Mouse (Mus musculus): ENCODE results near the gene Tspyl3. TPM values are rescaled to one million over a fixed set of nuclear protein-coding genes. Genes with fewer than 3 reads are reported as not detected.

The Tspyl3 gene
- polyA plus RNA-seq, 1 experiment from 2014 or later, result 8.7 TPM

DNA sequence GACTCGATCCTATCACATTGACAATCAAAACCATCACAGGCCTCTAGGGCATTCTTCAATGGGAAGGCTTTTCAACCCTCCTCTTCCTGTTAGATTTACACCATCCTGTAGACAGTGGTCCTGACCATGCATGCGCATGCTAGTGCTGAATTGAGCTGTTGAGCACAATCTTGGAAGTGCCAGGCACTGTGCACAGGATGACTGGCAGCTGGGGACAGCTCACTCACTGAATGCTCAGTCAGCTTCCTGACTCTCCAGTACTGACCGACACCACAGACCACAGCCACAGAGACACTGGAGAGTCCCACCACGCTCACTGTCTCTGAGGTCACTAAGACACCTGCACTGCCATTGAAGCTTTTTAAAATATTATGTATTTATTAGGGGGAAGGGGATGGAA lies 9.8 kb downstream of the Tspyl3 start:
- 67% methylated on average over 4 of the region's 4 CpGs for WGBS
- ATAC-seq (ENCODE audit: low read depth), result no peak
- Histone ChIP-seq H3K27ac (ENCODE audit: low read length) (no peak overlapping the region), H3K9me3 (ENCODE audit: control insufficient read depth, low read length) (no peaks in the 10 kb centered on the region), H3K4me2 (ENCODE audit: low read depth, low read length) (no peak overlapping the region), H3K27me3 (ENCODE audit: control insufficient read depth, insufficient read depth, low read depth, low read length) (no peaks in the 10 kb centered on the region), H3K4me3 (ENCODE audit: low read length) (no peak overlapping the region), H3K9ac (ENCODE audit: low read length) (no peak overlapping the region), H3K4me1 (replicated peaks; ENCODE audit: control insufficient read depth, insufficient read depth, low read length) (no peaks in the 10 kb centered on the region), H3K36me3 (ENCODE audit: control insufficient read depth, insufficient read depth, low read length) (no peaks in the 10 kb centered on the region; the same call in 1 of the 2 replicates)

DNA sequence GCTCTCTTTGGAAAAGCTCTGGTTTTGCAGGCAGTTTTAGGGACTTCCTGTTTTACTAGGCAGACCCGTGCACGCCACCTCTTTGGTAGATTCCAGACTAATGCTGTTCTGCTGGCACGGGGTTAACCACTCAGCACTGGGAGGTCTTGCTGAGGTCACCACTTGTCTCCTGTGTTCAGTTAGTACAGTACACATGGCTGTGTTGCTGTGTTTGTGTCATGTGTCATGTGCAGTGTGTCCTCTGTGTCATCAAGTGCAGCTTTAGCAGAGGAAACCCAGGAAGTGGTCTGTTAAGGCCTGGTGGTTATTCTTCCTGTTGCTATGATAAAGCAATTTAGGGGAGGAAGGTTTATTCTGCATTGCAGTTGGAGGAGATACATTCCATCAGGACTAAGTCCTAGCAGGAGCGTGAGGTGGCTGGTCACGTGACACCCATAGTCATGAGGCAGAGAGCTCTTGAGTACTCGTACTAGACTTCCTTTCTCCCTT lies 10.4 kb downstream of the Tspyl3 start:
- no peak overlapping the region for H3K27ac ChIP-seq (ENCODE audit: low read length)
- H3K4me3 ChIP-seq (ENCODE audit: low read length), result no peak overlapping the region
- ATAC-seq (ENCODE audit: low read depth), result peak; percentile 60; the same call in 1 of the 2 replicates
- peaks cover 2% of the 10 kb centered on the region; the same call in 1 of the 2 replicates for H3K36me3 ChIP-seq (ENCODE audit: control insufficient read depth, insufficient read depth, low read length)
- no peak overlapping the region for H3K4me2 ChIP-seq (ENCODE audit: low read depth, low read length)
- H3K9ac ChIP-seq (ENCODE audit: low read length), result no peak overlapping the region
- no peaks in the 10 kb centered on the region for H3K9me3 ChIP-seq (ENCODE audit: control insufficient read depth, low read length)
- WGBS, result 37% methylated on average over 6 of the region's 6 CpGs
- H3K4me1 ChIP-seq (replicated peaks; ENCODE audit: control insufficient read depth, insufficient read depth, low read length), result no peaks in the 10 kb centered on the region
- H3K27me3 ChIP-seq (ENCODE audit: control insufficient read depth, insufficient read depth, low read depth, low read length), result no peaks in the 10 kb centered on the region

DNA sequence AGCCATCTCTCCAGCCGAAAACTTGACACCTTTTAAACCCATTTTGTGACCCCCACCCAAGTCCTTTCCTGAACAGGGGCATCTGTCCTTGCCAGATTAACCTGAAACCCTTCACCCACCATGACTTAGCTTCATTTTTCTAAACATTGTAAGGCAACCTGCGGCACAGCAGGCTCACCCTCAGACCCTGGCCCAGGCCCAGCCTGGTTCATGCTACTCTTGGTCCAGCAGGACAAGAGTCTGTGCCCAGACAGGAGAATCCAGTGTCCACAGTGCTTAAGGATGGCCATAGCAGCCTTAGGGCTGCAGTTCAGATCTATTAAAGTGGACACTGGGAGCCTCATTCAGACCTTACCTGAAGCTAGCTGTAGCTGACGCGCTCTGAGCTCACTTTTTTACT lies 11.9 kb downstream of the Tspyl3 start:
- no peak overlapping the region for H3K4me3 ChIP-seq (ENCODE audit: low read length)
- no peaks in the 10 kb centered on the region for H3K4me1 ChIP-seq (replicated peaks; ENCODE audit: control insufficient read depth, insufficient read depth, low read length)
- 79% methylated on average over 4 of the region's 4 CpGs for WGBS
- H3K9ac ChIP-seq (ENCODE audit: low read length), result no peak overlapping the region
- H3K4me2 ChIP-seq (ENCODE audit: low read depth, low read length), result no peak overlapping the region
- H3K9me3 ChIP-seq (ENCODE audit: control insufficient read depth, low read length), result no peaks in the 10 kb centered on the region
- no peaks in the 10 kb centered on the region for H3K27me3 ChIP-seq (ENCODE audit: control insufficient read depth, insufficient read depth, low read depth, low read length)
- no peak overlapping the region for H3K27ac ChIP-seq (ENCODE audit: low read length)
- ATAC-seq (ENCODE audit: low read depth), result no peak
- peaks cover 7% of the 10 kb centered on the region for H3K36me3 ChIP-seq (ENCODE audit: control insufficient read depth, insufficient read depth, low read length)

DNA sequence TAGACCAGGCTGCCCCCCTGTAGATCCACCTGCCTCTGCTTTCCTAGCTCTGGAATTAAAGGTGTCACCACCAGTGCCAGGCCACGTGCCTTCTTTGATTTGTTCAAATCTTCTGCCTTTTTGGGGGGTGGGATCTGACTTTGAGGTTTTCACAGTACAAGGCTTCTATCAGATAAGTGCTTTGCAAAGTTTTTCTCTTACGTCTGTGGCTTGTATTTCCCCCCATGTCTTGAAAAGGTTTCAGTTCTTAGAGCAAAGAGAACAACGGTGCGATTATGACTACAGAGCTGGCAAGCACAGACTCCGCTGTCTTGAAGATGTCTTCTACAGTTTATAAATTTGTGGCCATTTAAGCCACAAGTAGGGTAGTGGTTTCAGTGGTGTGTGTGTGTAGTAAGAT lies 13.8 kb downstream of the Tspyl3 start:
- Histone ChIP-seq H3K4me2 (ENCODE audit: low read depth, low read length) (no peak overlapping the region), H3K9ac (ENCODE audit: low read length) (no peak overlapping the region), H3K36me3 (ENCODE audit: control insufficient read depth, insufficient read depth, low read length) (peaks cover 16% of the 10 kb centered on the region), H3K27ac (ENCODE audit: low read length) (no peak overlapping the region), H3K9me3 (ENCODE audit: control insufficient read depth, low read length) (no peaks in the 10 kb centered on the region), H3K27me3 (ENCODE audit: control insufficient read depth, insufficient read depth, low read depth, low read length) (no peaks in the 10 kb centered on the region), H3K4me1 (replicated peaks; ENCODE audit: control insufficient read depth, insufficient read depth, low read length) (no peaks in the 10 kb centered on the region), H3K4me3 (ENCODE audit: low read length) (no peak overlapping the region)
- no peak for ATAC-seq (ENCODE audit: low read depth)
- WGBS, result 85% methylated on average over 5 of the region's 5 CpGs

DNA sequence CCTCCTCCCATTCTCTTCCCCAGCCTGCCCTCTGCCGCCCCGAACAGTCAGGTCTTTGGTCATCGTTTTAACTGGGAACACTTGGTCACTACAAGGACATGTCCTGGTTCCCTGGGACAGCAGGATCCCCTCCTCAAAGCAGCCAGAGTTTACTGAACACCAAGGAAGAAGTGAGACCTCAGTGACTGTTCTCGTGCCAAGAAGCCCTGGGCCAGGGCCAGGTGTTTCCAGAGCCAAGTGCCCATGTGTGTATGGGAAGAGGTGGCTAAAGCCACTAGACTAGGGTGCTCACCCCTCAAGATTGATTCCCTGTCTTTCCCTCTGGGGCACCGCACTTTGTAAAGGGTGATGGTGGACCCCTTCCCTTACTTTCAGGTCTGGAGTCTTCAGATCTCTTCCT lies 16.0 kb downstream of the Tspyl3 start:
- H3K9me3 ChIP-seq (ENCODE audit: control insufficient read depth, low read length), result no peaks in the 10 kb centered on the region
- 82% methylated on average over 5 of the region's 5 CpGs for WGBS
- no peak overlapping the region for H3K9ac ChIP-seq (ENCODE audit: low read length)
- H3K36me3 ChIP-seq (ENCODE audit: control insufficient read depth, insufficient read depth, low read length), result peaks cover 19% of the 10 kb centered on the region
- no peak overlapping the region for H3K4me3 ChIP-seq (ENCODE audit: low read length)
- no peak for ATAC-seq (ENCODE audit: low read depth)
- no peaks in the 10 kb centered on the region for H3K4me1 ChIP-seq (replicated peaks; ENCODE audit: control insufficient read depth, insufficient read depth, low read length)
- no peak overlapping the region for H3K4me2 ChIP-seq (ENCODE audit: low read depth, low read length)
- H3K27ac ChIP-seq (ENCODE audit: low read length), result no peak overlapping the region
- H3K27me3 ChIP-seq (ENCODE audit: control insufficient read depth, insufficient read depth, low read depth, low read length), result no peaks in the 10 kb centered on the region

DNA sequence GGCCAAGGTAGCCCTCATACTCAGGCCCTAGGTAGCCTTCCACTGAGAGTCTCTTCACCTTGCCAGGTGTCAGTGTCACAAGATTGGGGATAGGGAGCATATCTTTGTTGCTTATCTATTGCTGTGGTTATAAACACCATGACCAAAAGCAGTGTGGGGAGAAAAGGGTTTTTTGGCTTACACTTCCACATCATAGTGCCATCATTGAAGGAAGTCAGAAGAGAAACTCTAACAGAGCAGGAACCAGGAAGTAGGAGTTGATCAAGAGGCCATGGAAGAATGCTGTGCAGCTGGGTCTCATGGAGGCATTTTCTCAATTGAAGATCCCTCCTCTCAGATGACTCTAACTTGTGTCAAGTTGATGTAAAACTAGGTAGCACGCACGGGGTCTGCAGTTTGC lies 17.1 kb downstream of the Tspyl3 start:
- Histone ChIP-seq H3K27me3 (ENCODE audit: control insufficient read depth, insufficient read depth, low read depth, low read length) (no peaks in the 10 kb centered on the region), H3K27ac (ENCODE audit: low read length) (no peak overlapping the region), H3K9ac (ENCODE audit: low read length) (no peak overlapping the region), H3K4me1 (replicated peaks; ENCODE audit: control insufficient read depth, insufficient read depth, low read length) (no peaks in the 10 kb centered on the region), H3K4me3 (ENCODE audit: low read length) (no peak overlapping the region), H3K4me2 (ENCODE audit: low read depth, low read length) (no peak overlapping the region), H3K9me3 (ENCODE audit: control insufficient read depth, low read length) (no peaks in the 10 kb centered on the region), H3K36me3 (ENCODE audit: control insufficient read depth, insufficient read depth, low read length) (peaks cover 22% of the 10 kb centered on the region)
- ATAC-seq (ENCODE audit: low read depth), result no peak
- 94% methylated on average over 2 of the region's 2 CpGs for WGBS

DNA sequence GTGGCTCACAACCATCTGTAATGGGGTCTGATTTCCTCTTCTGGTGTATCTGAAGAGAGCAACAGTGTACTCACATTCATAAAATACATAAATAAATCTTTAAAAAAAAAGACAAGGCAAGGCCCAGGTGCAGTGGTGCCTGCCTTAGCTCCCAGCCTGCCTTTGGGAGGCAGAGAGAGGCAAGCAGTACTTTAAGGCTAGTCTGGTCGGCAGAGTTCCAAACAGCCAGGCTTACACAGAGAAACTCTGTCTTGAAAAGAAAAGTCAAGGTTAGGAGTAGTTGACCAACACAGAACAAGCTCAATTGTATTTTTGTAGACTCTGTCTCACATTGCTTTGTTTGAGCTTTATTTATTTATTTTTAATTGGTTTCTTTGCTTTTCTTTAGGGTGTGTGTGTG lies 22.5 kb downstream of the Tspyl3 start:
- WGBS, result 80% methylated on average over 1 of the region's 1 CpGs
- no peak overlapping the region for H3K4me3 ChIP-seq (ENCODE audit: low read length)
- no peaks in the 10 kb centered on the region for H3K27me3 ChIP-seq (ENCODE audit: control insufficient read depth, insufficient read depth, low read depth, low read length)
- no peak overlapping the region for H3K27ac ChIP-seq (ENCODE audit: low read length)
- no peak overlapping the region for H3K4me2 ChIP-seq (ENCODE audit: low read depth, low read length)
- H3K36me3 ChIP-seq (ENCODE audit: control insufficient read depth, insufficient read depth, low read length), result peaks cover 35% of the 10 kb centered on the region
- ATAC-seq (ENCODE audit: low read depth), result no peak
- no peaks in the 10 kb centered on the region for H3K4me1 ChIP-seq (replicated peaks; ENCODE audit: control insufficient read depth, insufficient read depth, low read length)
- no peaks in the 10 kb centered on the region for H3K9me3 ChIP-seq (ENCODE audit: control insufficient read depth, low read length)
- H3K9ac ChIP-seq (ENCODE audit: low read length), result no peak overlapping the region

DNA sequence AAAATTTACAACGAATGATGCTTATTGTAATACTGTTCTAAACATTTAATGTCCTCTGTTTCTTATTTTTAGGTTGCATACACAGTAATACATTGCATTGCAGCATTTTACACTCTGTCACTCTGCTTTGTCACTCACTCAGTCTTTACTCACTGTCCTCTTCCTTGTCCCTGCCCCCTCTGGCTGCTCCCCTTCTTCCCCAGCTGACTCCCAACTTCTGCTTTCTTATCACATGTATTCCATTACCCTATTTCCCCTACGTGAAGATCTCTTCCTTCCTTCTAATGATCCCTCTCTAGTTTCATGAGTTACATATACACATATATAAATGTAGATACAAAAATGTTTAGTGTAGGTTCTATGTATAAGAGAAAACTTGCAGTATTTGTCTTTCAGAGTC lies 26.1 kb downstream of the Tspyl3 start:
- 83% methylated on average over 2 of the region's 2 CpGs for WGBS
- Histone ChIP-seq H3K9ac (ENCODE audit: low read length) (no peak overlapping the region), H3K4me1 (replicated peaks; ENCODE audit: control insufficient read depth, insufficient read depth, low read length) (no peaks in the 10 kb centered on the region), H3K9me3 (ENCODE audit: control insufficient read depth, low read length) (no peaks in the 10 kb centered on the region), H3K27me3 (ENCODE audit: control insufficient read depth, insufficient read depth, low read depth, low read length) (no peaks in the 10 kb centered on the region), H3K4me3 (ENCODE audit: low read length) (no peak overlapping the region), H3K36me3 (ENCODE audit: control insufficient read depth, insufficient read depth, low read length) (peaks cover 43% of the 10 kb centered on the region), H3K27ac (ENCODE audit: low read length) (no peak overlapping the region), H3K4me2 (ENCODE audit: low read depth, low read length) (no peak overlapping the region)
- ATAC-seq (ENCODE audit: low read depth), result no peak

DNA sequence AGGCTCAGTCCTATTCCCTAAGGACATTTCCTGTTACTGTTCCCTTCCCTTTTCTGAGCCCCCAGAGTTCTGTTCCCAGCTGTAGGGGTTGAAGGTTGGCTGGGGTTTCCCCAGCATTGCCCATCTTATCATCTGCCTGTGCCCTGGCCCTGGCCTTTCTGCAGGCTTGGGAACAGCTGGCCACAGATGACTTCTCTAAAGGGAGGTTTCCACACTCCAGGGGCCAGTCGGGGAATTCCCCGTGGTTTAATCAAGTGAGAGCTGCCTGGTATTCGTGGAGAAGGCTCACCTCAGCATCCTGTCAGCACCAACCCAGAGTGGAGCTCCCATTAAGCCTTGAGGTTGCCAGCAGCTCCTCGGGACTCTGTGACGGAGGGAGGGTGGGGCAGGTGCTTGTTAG lies 26.8 kb downstream of the Tspyl3 start:
- Histone ChIP-seq H3K4me1 (replicated peaks; ENCODE audit: control insufficient read depth, insufficient read depth, low read length) (no peaks in the 10 kb centered on the region), H3K4me2 (ENCODE audit: low read depth, low read length) (no peak overlapping the region), H3K27me3 (ENCODE audit: control insufficient read depth, insufficient read depth, low read depth, low read length) (no peaks in the 10 kb centered on the region), H3K27ac (ENCODE audit: low read length) (no peak overlapping the region), H3K4me3 (ENCODE audit: low read length) (no peak overlapping the region), H3K9me3 (ENCODE audit: control insufficient read depth, low read length) (no peaks in the 10 kb centered on the region), H3K36me3 (ENCODE audit: control insufficient read depth, insufficient read depth, low read length) (peaks cover 40% of the 10 kb centered on the region), H3K9ac (ENCODE audit: low read length) (no peak overlapping the region)
- WGBS, result 70% methylated on average over 5 of the region's 5 CpGs
- ATAC-seq (ENCODE audit: low read depth), result no peak

DNA sequence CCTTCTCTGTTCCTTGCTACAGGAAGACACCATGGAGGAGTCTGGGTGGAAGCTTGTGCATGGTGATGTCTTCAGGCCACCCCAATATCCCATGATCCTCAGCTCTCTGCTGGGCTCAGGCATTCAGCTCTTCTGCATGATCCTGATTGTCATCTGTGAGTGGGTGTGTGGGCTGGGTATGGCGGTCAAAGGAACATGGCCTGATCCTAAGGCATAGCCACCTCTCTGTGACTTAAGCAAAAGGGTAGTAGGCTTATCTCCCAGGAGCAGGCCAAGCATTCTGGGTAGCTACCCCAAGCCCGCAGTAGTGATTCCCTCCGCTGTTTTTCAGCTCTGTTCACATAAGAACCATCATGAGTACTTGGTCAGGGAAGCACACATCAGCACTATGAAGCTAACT lies 31.0 kb downstream of the Tspyl3 start:
- Histone ChIP-seq H3K9ac (ENCODE audit: low read length) (no peak overlapping the region), H3K4me2 (ENCODE audit: low read depth, low read length) (no peak overlapping the region), H3K9me3 (ENCODE audit: control insufficient read depth, low read length) (no peaks in the 10 kb centered on the region), H3K4me3 (ENCODE audit: low read length) (no peak overlapping the region), H3K4me1 (replicated peaks; ENCODE audit: control insufficient read depth, insufficient read depth, low read length) (no peaks in the 10 kb centered on the region), H3K27ac (ENCODE audit: low read length) (no peak overlapping the region), H3K36me3 (ENCODE audit: control insufficient read depth, insufficient read depth, low read length) (peaks cover 37% of the 10 kb centered on the region), H3K27me3 (ENCODE audit: control insufficient read depth, insufficient read depth, low read depth, low read length) (no peaks in the 10 kb centered on the region)
- WGBS, result 98% methylated on average over 3 of the region's 3 CpGs
- no peak for ATAC-seq (ENCODE audit: low read depth)
